Mouse (Mus musculus) spleen, adult 12 weeks (tissue): ENCODE data around the gene Mylk.

ENCODE experiments used
- DNase-seq: peaks from one replicate; pipeline ENCODE4 v3.0.0; 2022; ENCODE audit warnings: low spot score

Gene Mylk

GRCm38 (mm10) chr16:34991365-34991764, 246.4 kb downstream of the Mylk start:
- no peak for DNase-seq

GRCm38 (mm10) chr16:34992854-34993253, 247.8 kb downstream of the Mylk start:
- no peak for DNase-seq

GRCm38 (mm10) chr16:34993694-34994330, 248.8 kb downstream of the Mylk start:
- DNase-seq: no peak

- no peak for DNase-seq
Measured at GRCm38 (mm10) chr16:34994641-34995141, 249.7 kb downstream of the Mylk start.

GRCm38 (mm10) chr16:34996133-34996532, 251.1 kb downstream of the Mylk start:
- DNase-seq: no peak

- DNase-seq: no peak
Measured at GRCm38 (mm10) chr16:34997052-34997451, 252.0 kb downstream of the Mylk start.

- no peak for DNase-seq
Measured at GRCm38 (mm10) chr16:34997576-34997975, 252.6 kb downstream of the Mylk start.

- no peak for DNase-seq
Measured at GRCm38 (mm10) chr16:34999016-34999415, 254.0 kb downstream of the Mylk start.

GRCm38 (mm10) chr16:34999986-35000385, 255.0 kb downstream of the Mylk start:
- DNase-seq: no peak

GRCm38 (mm10) chr16:35000923-35001560, 256.0 kb downstream of the Mylk start:
- DNase-seq: no peak

GRCm38 (mm10) chr16:35004356-35004755, 259.3 kb downstream of the Mylk start:
- DNase-seq: no peak

GRCm38 (mm10) chr16:35004756-35005155, 259.7 kb downstream of the Mylk start:
- no peak for DNase-seq

GRCm38 (mm10) chr16:35006251-35006650, 261.2 kb downstream of the Mylk start:
- DNase-seq: no peak

- DNase-seq: no peak
Measured at GRCm38 (mm10) chr16:35007361-35007760, 262.4 kb downstream of the Mylk start.

- DNase-seq: no peak
Measured at GRCm38 (mm10) chr16:35008447-35008846, 263.4 kb downstream of the Mylk start.

- DNase-seq: no peak
Measured at GRCm38 (mm10) chr16:35013501-35013900, 268.5 kb downstream of the Mylk start.

- no peak for DNase-seq
Measured at GRCm38 (mm10) chr16:35016491-35016890, 271.5 kb downstream of the Mylk start.

GRCm38 (mm10) chr16:35018470-35018974, 273.5 kb downstream of the Mylk start:
- DNase-seq: no peak

- DNase-seq: no peak
Measured at GRCm38 (mm10) chr16:35021903-35022241, 276.9 kb downstream of the Mylk start.

- DNase-seq: peak; percentile 89
Measured at GRCm38 (mm10) chr16:35022242-35023137, 277.5 kb downstream of the Mylk start, which contains the start of gene Hacd2. Hacd2 (plus strand) TSS chr16:35022428.

- DNase-seq: no peak
Measured at GRCm38 (mm10) chr16:35023138-35023735, 278.2 kb downstream of the Mylk start.

- no peak for DNase-seq
Measured at GRCm38 (mm10) chr16:35024300-35024699, 279.3 kb downstream of the Mylk start.
